Mouse (Mus musculus): ENCODE measurements at regions not wholly inside any gene's neighbourhood (a gene's known extent, or its start where the extent isn't known, plus 50 kb on each side); places are given as distances from the start of the nearest gene placed in this dataset.
"Not testable (repeated sequence)": the region's sequence is repeated elsewhere in the genome, so short reads cannot be mapped to it uniquely, and the experiment has no call there.

DNA sequence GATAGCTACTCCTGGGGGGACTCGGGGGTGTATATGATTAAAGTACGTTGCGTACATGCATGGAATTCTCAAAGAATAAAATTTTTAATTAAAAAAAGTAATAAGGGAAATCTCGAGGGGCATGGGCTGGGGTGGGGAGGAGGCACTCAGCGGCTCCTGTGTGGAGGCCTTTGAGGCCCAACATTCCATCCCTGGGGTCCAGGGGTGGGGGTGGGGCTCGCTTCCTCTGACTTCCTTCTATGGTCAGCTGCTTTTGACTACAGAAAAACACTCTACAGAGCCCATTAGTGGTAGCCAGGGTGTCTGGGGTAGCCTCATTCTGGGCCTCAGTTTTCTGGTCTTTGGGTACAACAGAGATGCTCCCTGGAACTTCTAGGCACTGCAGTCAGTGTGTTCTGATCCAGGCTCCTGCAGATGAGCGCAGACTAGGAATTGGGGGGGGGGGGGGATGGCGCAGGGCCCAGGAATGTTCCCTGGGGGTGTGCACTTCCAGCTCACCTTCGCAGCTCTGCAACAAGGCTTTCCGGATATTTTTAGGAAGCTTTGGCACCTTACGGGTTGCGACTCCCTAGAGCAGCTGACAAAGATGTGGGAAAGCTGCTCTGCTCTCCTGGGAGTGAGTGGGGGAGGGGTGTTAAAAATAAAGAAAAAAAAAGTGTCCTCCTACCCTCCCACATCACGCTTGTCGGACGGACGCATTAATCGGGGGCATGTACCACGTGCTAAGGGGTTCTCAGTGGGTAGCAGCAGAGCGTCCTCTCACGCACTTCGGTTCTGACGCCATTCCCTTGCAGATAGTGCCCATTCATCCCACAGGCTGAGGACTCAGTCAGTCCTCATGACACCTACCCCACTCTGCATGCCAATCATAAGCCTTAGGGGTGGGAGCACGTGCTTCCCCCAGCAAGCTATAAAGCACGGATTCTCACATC lies 89.1 kb downstream of the Rhob start:
- DNase-seq (ENCODE audit: low spot score): no peak

DNA sequence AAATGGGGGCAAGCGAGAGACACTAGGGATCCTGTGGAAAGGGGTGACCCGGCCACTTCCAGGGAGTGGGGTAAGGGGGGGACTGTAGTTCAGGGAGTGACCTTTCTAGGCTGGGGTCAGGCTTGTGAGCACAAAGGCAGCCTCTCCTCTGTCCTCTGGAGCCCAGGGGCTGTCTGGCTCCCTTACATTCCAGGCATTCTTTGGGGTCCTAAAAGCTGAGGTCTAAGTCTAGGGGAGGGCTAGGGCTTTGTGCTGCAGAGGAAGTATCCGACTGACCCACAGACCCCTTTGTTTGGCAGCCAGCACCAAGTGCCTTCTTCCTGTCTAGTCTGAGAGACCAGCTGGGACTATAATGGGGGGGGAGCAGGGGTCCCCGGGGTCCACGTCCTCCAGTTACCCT lies 88.9 kb downstream of the Hs1bp3 start:
- no peak for DNase-seq (ENCODE audit: low spot score)

DNA sequence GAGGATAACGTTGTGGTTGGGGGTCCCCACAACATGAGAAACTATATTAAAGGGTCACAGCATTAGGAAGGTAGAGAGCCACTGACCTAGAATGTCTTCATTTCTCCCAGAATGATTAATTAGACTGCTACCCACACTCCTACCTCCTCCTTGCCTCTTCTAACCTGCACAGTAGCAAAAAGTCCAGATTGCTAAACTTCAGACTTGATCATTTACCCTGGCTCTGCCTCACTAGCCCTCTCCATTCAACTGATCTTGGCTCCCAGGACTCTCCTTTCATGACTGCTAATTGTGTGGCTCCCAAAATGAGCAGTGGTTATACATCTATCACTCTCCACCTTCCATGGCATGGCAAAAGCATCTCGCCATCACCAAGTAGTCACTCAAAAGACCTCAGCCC lies 88.1 kb downstream of the Hs1bp3 start:
- DNase-seq (ENCODE audit: low spot score): no peak

DNA sequence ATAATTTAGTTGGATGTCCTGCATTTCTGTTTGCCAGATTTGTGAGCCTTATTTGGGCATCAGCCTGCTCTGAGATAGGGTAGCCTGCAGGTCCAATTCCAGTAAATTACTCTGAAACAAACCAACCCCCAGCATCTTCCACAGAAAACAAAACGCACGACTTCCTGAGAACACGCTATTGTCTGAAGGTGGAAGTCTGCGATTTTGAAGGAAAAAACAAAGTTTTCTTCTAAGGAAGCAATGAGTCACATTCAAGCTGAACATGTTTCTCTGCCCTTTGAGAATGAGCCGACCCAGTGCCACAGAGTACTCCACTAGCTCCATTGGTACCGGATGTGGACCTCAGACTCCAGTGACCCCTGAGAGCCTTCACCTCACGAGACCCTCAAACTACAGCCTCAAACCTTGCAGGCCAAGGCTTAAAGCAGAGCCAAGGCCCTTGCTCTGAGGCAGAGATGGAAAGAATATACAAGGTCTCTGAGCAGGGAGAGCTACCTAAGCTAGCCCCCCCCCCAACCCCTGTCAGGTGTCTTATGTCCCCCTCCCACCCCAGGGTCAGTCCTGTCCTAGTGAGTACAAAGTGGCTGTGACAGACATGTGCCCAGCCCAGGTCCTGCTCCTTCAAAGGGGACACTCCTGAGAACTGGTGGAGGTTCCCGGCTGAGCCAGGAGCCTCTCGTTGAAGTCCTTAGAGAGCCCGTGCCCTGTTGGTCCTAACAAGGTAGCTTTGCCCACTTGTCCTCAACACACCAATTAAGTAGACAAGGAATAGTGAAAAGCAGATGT lies 87.3 kb downstream of the Hs1bp3 start:
- no peak for DNase-seq (ENCODE audit: low spot score)

DNA sequence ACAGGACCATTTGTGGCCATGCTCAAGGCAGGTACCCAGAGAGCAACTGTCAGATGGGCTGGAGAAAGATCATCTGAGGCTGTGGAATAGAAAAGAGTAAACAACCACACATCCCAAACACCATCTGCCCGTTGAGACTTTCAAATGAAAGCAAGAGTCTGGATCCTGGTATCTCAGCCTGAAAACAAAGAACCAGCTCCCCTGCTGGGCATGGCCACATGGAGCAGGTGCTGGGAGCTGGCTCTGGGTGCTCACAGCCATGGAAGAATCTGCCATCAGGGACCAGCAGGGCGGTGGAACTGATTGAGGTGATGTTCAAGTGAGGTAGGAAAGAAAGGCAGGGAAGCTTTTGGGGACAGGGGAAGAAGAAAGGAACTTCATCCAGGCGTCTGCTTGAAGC lies 85.6 kb downstream of the Hs1bp3 start:
- no peak for DNase-seq (ENCODE audit: low spot score)

DNA sequence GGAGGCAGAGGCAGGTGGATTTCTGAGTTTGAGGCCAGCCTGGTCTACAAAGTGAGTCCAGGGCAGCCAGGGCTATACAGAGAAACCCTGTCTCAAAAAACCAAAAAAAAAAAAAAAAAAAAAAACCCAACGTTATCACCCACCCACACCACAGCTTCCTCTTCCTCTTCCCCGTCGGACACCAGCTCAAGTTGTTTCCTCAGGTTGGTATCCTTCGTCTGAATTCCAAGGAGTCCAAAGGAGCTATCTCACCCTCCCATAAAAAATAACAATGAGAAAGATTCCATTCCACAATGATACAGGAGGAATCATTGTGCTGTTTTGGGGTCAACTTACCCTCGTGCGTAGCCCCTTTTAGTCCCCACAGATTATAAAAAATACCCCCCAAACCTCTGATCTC lies 83.2 kb downstream of the Hs1bp3 start:
- DNase-seq (ENCODE audit: low spot score): not testable (repeated sequence)

DNA sequence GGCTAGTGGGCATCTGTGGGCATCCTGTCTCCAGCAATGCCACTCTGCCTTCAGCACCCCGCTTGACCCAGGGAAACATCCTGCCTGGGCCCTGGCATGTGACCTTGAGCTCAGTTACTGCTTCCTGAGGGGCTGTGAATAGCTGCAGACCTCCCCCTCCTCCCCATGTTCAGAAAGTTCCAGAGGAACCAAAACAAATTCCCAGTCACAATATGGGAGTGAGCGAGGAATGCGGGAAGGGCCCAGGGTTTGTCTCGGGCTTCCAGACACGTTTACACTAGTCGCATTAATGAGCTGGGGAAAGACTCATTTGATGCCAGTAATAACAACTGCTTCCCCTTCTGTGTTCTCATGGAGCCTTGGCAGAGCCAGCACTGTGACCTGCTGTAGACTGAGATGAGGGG lies 81.7 kb downstream of the Hs1bp3 start:
- peak; percentile 22 for DNase-seq (ENCODE audit: low spot score)

DNA sequence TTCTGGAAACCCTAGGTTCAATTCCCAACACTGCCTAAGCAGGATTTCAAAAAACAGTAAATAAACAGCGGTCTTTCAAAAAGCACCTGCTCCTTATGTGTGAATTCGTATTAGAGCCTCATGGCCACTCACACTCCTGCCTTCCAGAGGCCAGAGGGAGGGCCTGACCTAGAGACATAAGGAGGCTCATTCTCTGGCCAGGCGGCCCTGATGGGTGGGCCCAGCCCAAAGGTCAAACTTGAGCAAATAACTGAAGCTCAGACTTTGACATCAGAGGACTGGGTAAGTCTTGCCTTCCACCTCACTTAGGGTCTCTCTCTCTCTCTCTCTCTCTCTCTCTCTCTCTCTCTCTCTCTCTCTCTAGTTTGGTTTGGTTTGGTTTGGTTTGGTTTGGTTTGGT lies 80.7 kb downstream of the Hs1bp3 start:
- no peak for DNase-seq (ENCODE audit: low spot score)
